Mouse (Mus musculus) ES-Bruce4 (cell line): Measurements from ENCODE around the gene Kng1.

Source experiments
- CTCF ChIP-seq: IDR thresholded peaks from one replicate; pipeline ENCODE4 v1.8.1; 2011; ENCODE audit warnings: low read depth, low read length
- EP300 ChIP-seq: IDR thresholded peaks from 2 replicates; pipeline ENCODE4 v1.6.1; 2011; ENCODE audit warnings: low read depth, low read length; ENCODE audit not compliant: insufficient read depth
- POLR2A ChIP-seq: IDR thresholded peaks from one replicate; pipeline ENCODE4 v1.8.1; 2011; ENCODE audit warnings: low read length; ENCODE audit not compliant: insufficient read depth

- TF ChIP-seq POLR2A (no peak), CTCF (no peak), EP300 (peak; percentile 85)
These were observed 42.0 kb downstream of the Kng1 start for GRCm38 (mm10) chr16:23099632-23100031.
